Mouse (Mus musculus) kidney, postnatal 36 days (tissue): ENCODE results near the gene Dtnbp1.
A peak's percentile ranks its signal among the peaks of the same experiment; 100 is the strongest.

ENCODE experiments used
- DNase-seq, 2 experiments: peaks; one replicate each; pipeline ENCODE4 v3.0.0; 2021 to 2022; ENCODE audit warnings: mixed read lengths in 2 of 2

The Dtnbp1 gene

DNA sequence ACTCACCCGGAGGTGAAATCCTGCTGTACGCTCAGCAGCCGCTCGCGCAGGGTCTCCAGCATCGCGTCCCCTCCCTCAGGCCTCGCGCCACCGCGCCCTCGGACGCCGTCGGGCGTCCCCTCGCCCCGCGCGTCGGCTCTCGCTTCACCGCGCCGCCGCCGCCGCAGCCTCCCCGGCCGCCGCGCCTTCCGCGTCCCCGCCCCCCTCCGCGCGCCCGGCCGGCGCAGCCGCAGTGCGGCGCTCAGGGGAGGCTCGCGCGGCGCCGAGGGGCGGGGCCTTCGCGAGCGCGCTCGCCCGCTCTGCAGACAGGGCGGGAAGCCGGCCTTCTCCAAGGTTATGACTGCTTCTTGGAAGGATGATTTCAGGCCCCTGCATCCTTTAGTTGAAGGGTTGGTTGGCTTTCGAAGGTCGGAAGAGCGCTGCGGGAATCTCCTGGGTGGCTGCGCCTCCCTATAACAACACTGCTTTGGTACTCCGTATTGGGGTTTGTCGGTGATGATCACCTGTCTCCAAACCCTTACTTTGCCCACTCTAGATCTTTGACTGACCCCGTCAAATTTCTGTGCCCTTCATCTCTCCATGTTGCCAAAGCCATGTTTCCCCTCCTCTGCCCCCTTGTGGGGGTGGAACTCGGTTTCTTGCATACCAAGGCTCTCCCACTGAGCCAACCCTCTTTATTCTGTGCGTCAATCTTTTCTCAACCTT, at the start of gene Dtnbp1:
TSS of gene Dtnbp1 (minus strand) at position 237 of the 705 bp plus-strand sequence.
- peak; percentile 71 to 91 for DNase-seq

- no peak for DNase-seq
Measured at GRCm38 (mm10) chr13:45049261-45050020, 47.5 kb upstream of the Dtnbp1 start.

DNA sequence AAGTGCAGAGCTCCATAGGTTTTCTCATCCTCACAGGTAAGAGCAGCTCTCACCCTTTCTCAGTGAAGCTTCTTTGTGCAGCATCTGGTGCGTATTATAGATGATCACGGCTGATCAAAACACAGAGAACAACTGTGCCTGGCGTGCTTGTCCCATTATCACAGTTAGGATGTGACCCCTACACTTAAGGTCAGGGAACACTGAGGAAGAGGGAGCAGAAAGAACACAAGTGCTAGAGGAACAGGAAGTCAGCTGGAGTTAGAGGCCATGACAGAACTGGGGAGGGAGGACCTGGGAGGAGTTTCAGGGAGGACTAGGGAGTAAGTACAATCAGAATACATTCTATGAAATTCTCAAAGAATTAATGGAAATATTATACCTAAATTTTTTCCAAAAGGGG, 41.5 kb upstream of the Dtnbp1 start:
- DNase-seq = no peak

DNA sequence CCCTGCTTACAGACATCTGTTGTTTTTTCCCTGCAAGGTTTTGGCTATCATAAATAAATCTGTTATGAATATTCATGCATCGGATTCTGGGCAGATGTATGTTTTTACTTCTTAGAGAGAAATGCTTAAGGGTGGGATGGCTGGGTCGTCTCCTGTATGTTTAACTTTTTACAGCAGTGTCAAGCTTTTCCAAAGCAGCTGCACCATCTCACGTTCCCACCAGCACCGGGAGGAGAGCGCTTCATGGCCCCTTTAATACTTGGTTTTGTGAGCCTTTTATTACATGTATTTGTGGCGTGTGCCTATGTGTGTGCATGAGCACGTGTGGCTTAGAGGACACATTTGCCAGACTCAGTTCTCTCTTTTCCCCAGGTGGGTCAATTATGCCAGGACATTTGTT, 38.8 kb upstream of the Dtnbp1 start:
- DNase-seq = no peak

DNA sequence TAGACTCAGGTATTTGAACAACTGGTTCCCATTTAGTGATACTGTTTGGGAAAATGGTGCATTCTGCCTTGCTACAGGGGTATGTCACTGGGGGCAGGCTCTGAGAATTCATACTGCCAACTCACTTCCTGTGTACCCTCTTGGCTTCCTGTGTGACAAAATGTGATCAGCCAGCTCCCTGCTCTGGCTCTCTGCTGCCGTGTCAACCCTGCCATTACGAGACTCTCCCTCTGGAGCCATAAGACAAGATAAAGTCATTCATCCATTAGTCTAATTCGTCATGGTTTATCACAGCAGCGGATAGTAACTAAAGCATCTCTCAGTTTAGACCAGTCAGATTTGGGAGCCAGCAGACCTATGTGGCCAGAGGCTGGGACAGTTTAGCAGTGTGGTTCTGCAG, 38.2 kb upstream of the Dtnbp1 start:
- no peak for DNase-seq

DNA sequence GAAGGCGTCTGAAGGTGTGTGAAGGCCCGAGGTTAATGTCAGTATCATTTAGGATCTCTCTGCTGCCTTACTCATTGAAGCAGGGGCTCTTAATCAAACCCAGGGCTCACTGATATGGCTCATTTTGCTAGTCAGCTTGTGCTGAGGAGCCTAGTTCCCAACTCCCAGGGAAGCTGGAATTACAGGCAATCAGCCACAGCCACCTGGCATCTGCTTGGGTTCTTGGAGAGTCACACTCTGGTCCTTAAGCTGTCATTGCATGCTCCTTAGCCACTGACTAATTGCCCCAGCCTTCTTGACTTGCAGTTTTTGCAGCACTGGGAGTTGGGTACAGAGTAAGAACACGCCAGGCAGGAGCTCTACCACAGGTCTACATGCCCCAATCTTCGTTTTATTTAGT, 34.5 kb upstream of the Dtnbp1 start:
- no peak for DNase-seq

GRCm38 (mm10) chr13:45034759-45035158, 32.8 kb upstream of the Dtnbp1 start:
- DNase-seq = no peak

DNA sequence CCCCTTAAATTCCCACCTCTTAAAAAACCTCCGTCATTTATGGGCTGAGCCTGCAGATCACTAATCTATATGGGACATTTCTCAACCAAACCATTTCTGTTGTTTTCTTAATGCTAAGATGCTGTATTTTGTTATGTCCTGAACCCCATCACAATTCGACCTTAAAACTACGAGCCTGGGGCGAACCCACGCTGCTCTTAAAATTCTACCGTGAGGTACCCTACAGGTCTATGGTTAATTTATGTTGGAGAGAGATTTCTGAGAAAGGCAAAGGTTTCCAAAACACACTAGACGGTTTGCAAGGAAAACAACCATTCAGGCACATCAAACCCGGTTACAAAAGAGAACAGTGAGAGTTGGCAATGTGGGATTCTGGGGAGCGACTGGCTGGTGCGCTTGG, 31.4 kb upstream of the Dtnbp1 start:
- DNase-seq = no peak

GRCm38 (mm10) chr13:45032484-45032883, 30.5 kb upstream of the Dtnbp1 start:
- DNase-seq = no peak

DNA sequence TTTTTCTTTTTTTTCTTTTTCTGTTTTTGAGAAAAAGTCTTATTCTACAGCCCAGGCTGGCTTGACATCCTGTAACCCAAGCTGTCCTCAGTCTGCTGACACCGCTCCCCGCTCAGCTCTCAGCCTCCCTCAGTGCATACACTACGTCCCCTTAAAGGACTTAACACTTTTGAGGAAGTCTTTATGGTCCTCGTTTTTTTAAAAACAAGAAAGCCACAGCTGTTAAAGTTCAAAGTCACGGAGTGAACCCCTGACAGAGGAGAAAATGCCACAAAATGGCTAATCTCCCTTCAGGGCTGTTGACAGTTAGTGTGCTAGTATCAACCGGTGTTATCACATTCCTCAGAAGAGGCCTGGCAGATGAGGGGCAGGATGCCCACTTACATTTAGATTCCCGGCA, 29.8 kb upstream of the Dtnbp1 start:
- DNase-seq = no peak

DNA sequence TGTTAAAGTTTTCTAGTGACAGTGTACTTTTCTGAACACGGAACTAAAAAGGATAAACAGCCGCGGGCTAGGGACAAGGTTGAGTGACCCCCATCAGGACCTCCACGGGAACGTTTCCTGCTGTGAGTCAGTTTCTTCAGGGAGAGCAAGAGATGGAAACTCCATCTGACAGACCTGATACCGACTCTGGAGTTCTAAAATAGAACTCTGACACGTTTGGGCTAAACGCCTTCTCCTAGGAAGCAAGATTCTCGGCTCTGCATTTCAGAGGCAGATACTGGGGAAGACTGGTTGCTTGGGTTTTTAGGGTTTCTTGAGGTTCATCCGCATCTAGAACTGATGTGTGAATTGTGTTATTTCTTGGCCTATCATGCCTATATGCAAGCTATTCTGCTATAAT, 29.4 kb upstream of the Dtnbp1 start:
- DNase-seq = peak in 1 of 2 experiments; percentile 8

DNA sequence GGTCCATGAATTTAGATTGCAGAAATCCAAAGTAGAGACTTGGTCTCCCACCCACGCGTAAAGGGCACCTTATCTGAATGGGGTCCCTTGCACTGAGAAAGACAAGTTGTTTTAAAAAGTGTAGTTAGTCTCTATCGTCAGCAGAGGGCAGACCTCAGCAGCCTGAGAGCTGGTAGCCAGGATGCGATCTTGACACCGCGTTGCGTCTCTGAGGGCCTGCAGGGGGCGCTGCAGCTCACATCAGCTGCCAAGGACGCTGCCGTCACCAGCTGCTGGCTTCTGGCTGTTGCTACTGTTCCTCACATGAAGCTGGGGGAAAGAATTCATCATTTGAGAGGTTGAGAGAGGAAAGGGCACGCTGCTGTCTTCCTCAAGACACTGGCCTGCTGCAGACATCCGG, 28.9 kb upstream of the Dtnbp1 start:
- DNase-seq = peak; percentile 89 to 95

- no peak for DNase-seq
Measured at GRCm38 (mm10) chr13:45029791-45030190, 27.8 kb upstream of the Dtnbp1 start.

DNA sequence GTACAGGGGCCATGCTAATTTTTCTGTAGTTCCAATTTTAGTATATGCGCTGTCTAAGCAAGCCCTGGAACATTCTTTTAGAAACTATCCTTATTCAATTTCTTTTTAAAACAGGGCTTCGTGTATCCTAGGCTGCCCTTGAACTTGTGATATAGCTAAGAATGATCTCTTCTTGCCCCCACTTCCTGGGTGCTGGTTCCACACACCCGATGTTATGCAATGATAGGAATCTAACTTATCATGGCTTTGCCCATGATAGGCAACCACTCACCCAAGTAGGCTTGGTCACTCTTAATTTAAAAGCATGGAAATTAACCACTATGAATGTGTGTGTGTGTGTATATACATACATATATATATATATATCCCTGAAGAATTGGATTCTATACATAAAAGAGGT, 24.3 kb upstream of the Dtnbp1 start:
- DNase-seq = no peak

DNA sequence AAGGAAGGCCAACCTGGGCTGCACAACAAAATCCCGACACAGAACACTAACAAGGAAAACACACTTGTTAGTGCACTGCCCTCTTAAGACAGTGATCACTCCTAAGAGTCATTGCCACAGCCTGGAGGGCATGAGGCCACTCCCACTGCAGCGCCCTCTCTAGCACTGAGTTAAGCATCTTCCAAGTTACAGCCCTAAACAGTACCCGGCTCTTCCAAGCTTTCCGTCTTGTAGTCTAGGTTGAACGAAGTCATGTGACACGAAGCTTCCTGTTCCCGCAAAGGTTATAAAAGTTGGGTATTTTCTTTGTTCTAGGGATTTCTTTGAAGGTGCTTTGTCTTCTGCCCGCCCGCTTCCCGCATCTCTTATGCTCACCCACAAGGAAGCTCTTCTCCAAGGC, 22.9 kb upstream of the Dtnbp1 start:
- DNase-seq = no peak

DNA sequence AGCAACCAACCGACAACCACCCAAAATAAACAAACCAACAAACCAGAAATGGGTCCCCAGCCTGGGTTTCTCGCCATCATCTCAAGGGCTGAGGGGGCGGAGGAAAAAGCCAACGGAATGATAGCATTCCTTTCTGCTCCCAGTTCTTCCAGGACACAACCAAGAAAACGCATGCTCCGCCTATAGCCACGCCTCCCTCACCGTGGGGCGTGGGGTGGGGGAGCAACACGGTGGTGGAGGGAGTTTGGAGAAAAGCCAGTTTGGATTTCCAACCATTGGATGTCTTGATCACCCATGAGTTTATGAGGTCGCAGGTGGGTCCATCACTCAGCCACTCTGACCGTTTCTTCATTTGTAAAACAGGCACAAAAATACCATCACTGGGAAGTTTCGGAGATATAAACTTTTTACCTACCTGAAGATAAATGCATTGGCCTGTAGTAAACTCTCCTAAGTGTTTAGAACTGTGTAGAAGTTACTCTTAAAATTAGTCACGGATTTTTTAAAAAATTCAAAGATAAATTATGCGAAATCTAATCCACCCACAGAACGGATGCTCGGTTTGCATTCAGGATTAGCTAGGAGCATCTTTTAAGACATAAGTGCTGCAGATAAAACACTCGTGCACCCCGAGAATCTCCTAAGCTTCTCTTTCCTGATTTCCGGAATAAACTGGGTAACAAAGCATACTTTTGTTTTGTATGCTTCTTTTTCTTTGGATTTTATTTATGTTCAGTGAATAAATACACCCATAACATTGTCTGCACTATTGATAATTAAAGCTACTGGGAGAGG, 21.6 kb upstream of the Dtnbp1 start:
- DNase-seq = no peak

GRCm38 (mm10) chr13:45008150-45008549, 6.2 kb upstream of the Dtnbp1 start:
- DNase-seq = peak; percentile 48 to 78

DNA sequence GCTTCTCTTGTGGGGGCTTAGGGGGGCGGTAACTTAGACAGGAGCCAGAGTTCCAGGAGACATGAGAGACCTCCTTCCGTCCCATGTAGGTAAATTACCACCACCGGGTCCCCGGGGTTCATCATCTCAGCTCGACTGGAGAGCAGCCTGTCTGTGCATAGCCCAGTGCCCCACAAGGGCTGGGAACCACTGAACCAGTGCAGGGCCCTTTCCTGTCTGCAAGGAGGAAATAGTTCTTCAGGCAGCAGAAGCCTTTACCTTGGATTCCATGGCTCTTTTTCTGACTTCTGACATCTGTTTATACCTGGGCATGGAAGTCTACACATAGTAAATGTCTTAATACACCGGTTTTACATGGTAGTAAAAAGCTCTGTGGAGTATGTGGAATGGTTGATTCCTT, 5.8 kb upstream of the Dtnbp1 start:
- no peak for DNase-seq

- peak in 1 of 2 experiments; percentile 23 for DNase-seq
Measured at GRCm38 (mm10) chr13:45006483-45006882, 4.5 kb upstream of the Dtnbp1 start.

DNA sequence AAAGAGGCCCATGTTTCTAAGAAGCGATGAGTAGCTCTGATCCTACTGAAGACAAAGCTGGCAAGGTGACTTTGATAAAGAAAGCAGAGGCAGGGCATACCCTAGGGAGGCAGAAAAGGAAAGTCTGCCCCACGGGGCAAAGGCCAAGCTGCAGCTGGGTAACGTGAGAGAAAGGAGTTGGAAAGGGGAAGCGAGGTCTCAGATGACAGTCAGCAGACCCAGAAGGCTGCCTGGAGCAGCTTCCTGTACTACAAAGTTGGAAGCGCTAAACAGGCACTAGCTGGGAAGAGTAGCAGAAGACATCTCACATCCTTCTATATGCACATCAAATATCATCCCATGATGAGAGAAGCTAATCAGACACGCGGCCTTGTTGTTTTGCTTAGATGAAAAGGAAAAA, 3.9 kb upstream of the Dtnbp1 start:
- peak; percentile 64 to 74 for DNase-seq

DNA sequence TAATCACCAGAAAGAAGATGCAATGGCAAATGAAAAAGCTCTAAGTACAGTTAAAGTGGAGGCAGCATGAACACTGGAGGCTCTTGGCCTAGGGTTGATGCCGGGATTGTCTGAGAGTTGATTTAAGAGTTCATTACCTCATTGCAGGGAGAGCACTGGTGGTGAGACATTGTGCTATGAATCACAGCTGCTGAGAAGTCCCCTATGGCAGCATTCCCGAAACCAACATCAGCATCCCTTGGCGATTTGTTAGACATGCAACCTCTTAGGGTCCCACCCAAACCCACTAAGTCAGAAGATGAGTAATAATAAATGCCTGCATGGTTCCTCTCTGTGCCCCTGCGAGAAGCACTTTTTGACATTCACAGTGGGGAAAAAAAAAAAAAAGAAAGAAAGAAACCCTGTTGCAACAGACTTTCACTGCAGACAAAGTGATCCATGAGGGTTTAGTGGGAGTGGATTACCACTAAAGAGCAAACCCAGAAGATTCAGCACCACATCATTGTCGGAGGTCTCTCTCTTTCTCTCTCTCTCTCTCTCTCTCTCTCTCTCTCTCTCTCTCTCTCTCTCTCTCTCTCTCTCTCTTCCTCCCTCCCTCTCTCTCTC, 3.1 kb upstream of the Dtnbp1 start:
- DNase-seq = no peak

GRCm38 (mm10) chr13:45003026-45003425, 1.1 kb upstream of the Dtnbp1 start:
- no peak for DNase-seq

DNA sequence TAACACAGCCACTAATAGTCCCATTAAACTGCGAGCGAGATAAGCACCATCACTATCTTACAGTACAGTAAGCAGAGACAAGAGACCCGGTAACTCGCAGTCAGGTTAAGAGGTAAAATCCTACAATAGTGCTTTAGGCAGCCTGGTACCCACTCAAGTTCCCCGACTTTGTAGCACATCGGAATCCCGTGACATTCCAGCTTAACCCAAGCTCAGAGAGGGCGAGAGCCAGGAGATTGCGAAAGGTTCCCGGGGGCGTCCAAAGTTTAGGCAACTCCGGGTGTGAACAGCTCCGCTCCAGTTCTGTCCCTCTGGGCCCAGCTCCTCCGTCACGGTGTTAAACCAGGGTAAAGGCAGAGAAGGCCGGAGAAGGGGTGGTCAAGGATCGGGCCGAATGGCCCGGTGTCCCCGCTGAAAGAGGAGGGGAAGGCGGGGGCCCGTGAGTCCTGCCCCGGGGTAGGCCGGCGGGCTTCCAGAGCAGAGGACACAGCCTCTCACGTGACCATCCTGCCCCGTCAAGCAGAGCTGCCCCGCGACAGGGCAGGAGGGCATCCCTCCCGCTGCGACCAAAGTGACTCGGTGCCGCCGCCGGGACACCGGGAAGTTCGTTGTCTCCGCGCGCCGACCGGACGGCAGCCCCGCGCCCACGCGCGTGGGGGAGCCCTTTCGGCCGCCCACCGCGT, 578 bp downstream of the Dtnbp1 start:
- DNase-seq = peak; percentile 86 to 93
